Mouse (Mus musculus) embryonic facial prominence, embryonic 14.5 days (tissue): ENCODE measurements at regions not wholly inside any gene's neighbourhood (a gene's known extent, or its start where the extent isn't known, plus 50 kb on each side); places are given as distances from the start of the nearest gene placed in this dataset.

Source experiments
- ATAC-seq: fragments of 200-750 bp; cut with Nextera tagmentation; 2 replicates; pipeline ENCODE4 v1.8.0; 2017; ENCODE audit warnings: low read depth, moderate number of reproducible peaks, moderate TSS enrichment
- DNase-seq: peaks from one replicate; pipeline ENCODE4 v3.0.0-alpha.2; 2015; ENCODE audit warnings: low spot score
- H3K27ac ChIP-seq: fragments of 300-500 bp; sonication (generic); replicated peaks from 2 replicates; pipeline ENCODE4 v1.5.1; 2014; ENCODE audit warnings: low read depth, mild to moderate bottlenecking, low read length, moderate library complexity
- H3K27me3 ChIP-seq: fragments of 300-500 bp; sonication (generic); replicated peaks from 2 replicates; pipeline ENCODE4 v1.6.1; 2014; ENCODE audit warnings: low read length; ENCODE audit not compliant: control insufficient read depth, insufficient read depth
- H3K36me3 ChIP-seq: fragments of 300-500 bp; sonication (generic); 2 replicates; pipeline ENCODE4 v1.6.1; 2014; ENCODE audit warnings: low read length, mixed read lengths; ENCODE audit not compliant: control insufficient read depth, insufficient read depth
- H3K4me1 ChIP-seq: fragments of 300-500 bp; sonication (generic); 2 replicates; pipeline ENCODE4 v1.6.1; 2014; ENCODE audit warnings: antibody characterized with exemption, low read length; ENCODE audit not compliant: control insufficient read depth, insufficient read depth
- H3K4me2 ChIP-seq: fragments of 300-500 bp; sonication (generic); 2 replicates; pipeline ENCODE4 v1.6.1; 2014; ENCODE audit warnings: low read depth, mild to moderate bottlenecking, low read length, moderate library complexity, mixed read lengths
- H3K4me3 ChIP-seq: fragments of 300-500 bp; sonication (generic); 2 replicates; pipeline ENCODE4 v1.5.1; 2014; ENCODE audit warnings: low read depth, mild to moderate bottlenecking, low read length
- H3K9ac ChIP-seq: fragments of 300-500 bp; sonication (generic); 2 replicates; pipeline ENCODE4 v1.6.1; 2014; ENCODE audit warnings: low read depth, mild to moderate bottlenecking, low read length, moderate library complexity, mixed read lengths
- H3K9me3 ChIP-seq: fragments of 300-500 bp; sonication (generic); 2 replicates; pipeline ENCODE4 v1.6.1; 2016; ENCODE audit warnings: low read length; ENCODE audit not compliant: control insufficient read depth
- WGBS: fragments of 180-500 bp; shearing (Covaris S2); extraction: QIAGEN DNeasy Blood & Tissue Kit; methylation state at CpG from one replicate; pipeline ENCODE4 v1.1.7; 2014; 5-methylcytosine and 5-hydroxymethylcytosine counted together

DNA sequence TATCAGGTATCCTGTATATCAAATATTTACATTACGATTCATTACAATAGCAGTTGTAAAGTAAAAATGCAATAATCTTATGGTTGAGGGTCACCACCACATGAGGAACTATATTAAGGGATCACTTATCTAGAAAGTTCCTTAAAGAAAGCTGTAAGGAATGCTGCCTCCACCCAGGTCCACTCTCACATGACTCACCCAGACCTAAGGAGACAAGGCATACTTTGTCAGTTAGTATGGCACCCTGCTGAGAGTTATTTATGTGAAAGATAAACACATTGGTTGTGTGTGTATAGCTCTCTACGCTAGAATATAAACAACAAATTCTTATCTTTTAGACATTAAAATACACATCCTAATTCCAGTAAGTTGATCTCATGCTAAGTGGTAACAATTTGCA lies 619.6 kb upstream of the Cited2 start:
- H3K27me3 ChIP-seq: no peaks in the 10 kb centered on the region
- no peak overlapping the region for H3K4me3 ChIP-seq
- DNase-seq: no peak
- no peaks in the 10 kb centered on the region for H3K9me3 ChIP-seq
- no peak overlapping the region for H3K9ac ChIP-seq
- no peaks in the 10 kb centered on the region for H3K36me3 ChIP-seq
- no peak for ATAC-seq
- WGBS: 78% methylated on average over 2 of the region's 2 CpGs
- H3K4me2 ChIP-seq: no peak overlapping the region
- H3K4me1 ChIP-seq: peaks cover 14% of the 10 kb centered on the region
- no peak overlapping the region for H3K27ac ChIP-seq

DNA sequence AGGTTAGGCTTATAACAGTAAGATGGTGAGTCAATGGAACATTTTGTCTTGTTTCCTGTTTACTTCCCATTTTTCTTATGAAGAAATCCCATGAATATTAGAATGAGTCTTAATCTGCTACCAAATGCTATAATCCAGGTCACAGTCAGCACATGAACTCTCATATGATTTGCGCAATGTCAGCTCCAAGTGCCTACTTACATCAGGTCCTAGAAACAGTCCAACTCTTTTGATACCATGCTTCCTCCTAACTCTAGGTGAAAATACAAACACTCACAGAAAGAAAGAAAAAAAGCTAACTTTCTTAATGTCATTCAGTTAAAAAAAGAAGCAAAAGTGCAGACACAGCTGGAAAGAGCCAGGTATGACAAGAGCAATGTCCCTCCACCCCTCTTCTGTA lies 616.2 kb upstream of the Cited2 start:
- H3K4me2 ChIP-seq: no peak overlapping the region
- H3K4me1 ChIP-seq: peaks cover 4% of the 10 kb centered on the region; the same call in 1 of the 2 replicates
- WGBS: 98% methylated on average over 1 of the region's 1 CpGs
- no peak overlapping the region for H3K4me3 ChIP-seq
- H3K9me3 ChIP-seq: no peaks in the 10 kb centered on the region
- no peak overlapping the region for H3K9ac ChIP-seq
- H3K36me3 ChIP-seq: no peaks in the 10 kb centered on the region
- ATAC-seq: no peak
- no peak overlapping the region for H3K27ac ChIP-seq
- no peak for DNase-seq
- no peaks in the 10 kb centered on the region for H3K27me3 ChIP-seq

DNA sequence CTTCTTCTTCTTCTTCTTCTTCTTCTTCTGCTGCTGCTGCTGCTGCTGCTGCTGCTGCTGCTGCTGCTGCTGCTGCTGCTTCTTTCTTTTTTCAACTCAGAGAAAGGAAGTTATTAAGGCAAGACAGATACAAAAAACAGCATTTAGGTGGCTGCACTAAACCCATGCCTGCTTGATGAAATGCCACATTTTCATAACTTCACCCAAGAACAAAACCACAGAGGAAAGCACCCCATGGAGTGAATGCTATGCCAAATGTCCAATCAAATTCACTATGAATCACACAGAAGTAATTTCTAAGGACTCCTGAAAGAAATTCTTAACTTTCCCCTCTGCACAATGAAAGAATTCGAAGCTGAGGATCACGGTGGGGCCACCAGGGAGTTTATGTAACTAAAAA lies 611.9 kb upstream of the Cited2 start:
- Histone ChIP-seq H3K4me2 (no peak overlapping the region), H3K9ac (no peak overlapping the region), H3K36me3 (no peaks in the 10 kb centered on the region), H3K4me1 (no peaks in the 10 kb centered on the region), H3K4me3 (no peak overlapping the region), H3K27me3 (no peaks in the 10 kb centered on the region), H3K27ac (no peak overlapping the region), H3K9me3 (no peaks in the 10 kb centered on the region)
- ATAC-seq (no peak), DNase-seq (no peak)
- WGBS: 64% methylated on average over 2 of the region's 2 CpGs

DNA sequence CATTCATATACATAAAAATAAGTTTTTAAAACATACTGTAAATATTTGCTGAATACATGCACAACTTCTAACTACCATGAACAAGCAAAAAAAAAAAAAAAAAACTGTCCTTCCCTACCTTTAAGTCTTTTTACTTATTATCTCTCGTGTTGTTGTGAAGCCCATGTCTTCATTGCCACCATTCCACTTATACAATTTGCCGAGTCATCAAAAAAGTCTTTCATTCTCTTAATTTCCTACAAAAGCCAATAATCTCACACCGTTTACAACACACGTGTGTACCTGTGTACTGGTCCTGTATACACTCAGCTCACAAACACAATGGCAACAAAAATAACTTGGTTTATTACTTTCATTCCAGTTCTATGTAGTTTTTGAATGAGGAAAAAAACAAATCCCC lies 608.2 kb upstream of the Cited2 start:
- H3K4me3 ChIP-seq: no peak overlapping the region
- H3K27me3 ChIP-seq: no peaks in the 10 kb centered on the region
- no peak overlapping the region for H3K9ac ChIP-seq
- no peak overlapping the region for H3K27ac ChIP-seq
- ATAC-seq (no peak), DNase-seq (no peak)
- no peaks in the 10 kb centered on the region for H3K4me1 ChIP-seq
- no peak overlapping the region for H3K4me2 ChIP-seq
- WGBS: 96% methylated on average over 4 of the region's 4 CpGs
- H3K36me3 ChIP-seq: no peaks in the 10 kb centered on the region
- H3K9me3 ChIP-seq: 0 out of 2 replicates have a peak, but pooled peaks cover 7% of the 10 kb centered on the region

DNA sequence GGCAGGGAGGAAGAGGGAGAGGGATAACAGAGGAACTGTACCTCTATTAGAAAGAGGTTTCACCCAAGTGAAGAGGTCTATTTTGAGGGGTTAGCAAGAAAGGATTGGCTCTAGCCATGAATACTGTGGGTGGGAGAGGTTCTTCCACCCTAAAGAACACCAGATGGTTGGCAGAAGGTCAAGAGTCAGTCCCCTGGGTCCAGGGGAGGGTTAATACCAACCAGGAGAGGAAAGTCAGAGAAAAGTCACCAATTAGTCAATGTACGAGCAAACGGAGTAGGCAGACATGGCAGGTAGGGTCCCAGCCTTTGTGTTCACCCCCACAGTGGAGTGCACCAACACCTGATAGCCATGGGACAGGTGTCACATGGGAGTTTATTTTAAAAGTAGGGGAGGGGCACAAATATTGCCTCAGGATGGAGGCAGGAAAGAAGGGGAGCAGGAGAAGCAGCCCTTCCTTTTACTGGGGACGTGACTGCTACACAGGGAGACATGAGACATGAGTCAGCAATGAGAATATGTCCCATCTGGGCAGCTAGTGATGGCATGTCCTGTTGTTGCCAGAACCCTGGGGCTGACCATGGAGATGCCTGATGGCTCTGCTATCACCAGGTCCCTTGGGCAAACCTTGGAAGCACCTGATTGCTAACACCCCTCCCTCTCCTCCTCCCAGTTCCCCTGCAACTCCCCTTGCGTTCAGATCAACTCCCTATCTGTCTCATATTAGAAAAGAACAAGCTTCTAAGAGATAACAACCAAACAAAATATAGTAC lies 593.4 kb upstream of the Cited2 start:
- no peak for DNase-seq
- Histone ChIP-seq H3K4me2 (no peak overlapping the region), H3K4me3 (no peak overlapping the region), H3K9me3 (peaks cover 5% of the 10 kb centered on the region), H3K36me3 (no peaks in the 10 kb centered on the region), H3K27ac (no peak overlapping the region), H3K4me1 (no peaks in the 10 kb centered on the region), H3K9ac (no peak overlapping the region), H3K27me3 (no peaks in the 10 kb centered on the region)
- ATAC-seq: no peak
- WGBS: 74% methylated on average over 4 of the region's 4 CpGs

DNA sequence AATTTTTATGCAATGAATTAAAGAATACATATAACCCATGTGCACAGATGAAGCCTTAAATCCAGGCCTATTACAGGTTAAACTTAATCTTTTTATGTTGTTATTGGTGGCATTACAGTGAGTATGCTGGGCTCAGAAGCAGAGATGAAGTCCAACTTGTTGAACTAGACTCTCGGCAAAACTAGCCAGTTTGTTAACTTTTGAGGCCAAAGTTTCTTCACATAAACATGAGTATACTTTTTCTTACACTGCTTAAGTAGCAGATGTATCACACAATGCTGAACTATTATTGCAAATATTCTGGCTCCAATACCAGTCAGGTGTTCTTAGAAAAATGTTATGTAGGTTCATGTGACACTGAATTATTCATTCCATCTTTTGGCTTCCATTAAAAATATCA lies 592.4 kb upstream of the Cited2 start:
- WGBS: 83% methylated on average over 1 of the region's 1 CpGs
- Histone ChIP-seq H3K36me3 (no peaks in the 10 kb centered on the region), H3K27me3 (no peaks in the 10 kb centered on the region)

DNA sequence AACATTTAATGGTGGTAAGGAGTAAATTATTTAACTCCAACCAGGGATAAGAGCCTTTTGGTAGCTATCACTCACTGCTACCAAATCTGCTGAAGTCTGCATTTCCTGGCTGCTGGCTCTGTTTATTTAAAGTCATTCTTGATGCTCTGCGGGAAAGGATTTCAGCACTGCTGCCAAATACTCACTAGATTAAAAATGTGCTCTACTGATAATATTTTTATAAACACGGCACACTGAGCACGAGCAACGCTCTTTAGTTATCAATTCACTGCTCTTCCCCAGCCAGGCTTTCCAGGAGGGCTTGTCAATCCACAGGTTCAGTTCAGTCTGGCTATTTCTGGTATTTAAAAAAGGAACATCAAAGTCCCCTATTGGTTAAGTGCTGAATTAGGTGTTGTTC lies 591.3 kb upstream of the Cited2 start:
- Histone ChIP-seq H3K4me3 (no peak overlapping the region), H3K27me3 (no peaks in the 10 kb centered on the region), H3K4me1 (no peaks in the 10 kb centered on the region), H3K9me3 (no peaks in the 10 kb centered on the region), H3K4me2 (no peak overlapping the region), H3K36me3 (no peaks in the 10 kb centered on the region), H3K27ac (no peak overlapping the region), H3K9ac (no peak overlapping the region)
- ATAC-seq: no peak
- 27% methylated on average over 4 of the region's 4 CpGs for WGBS
- peak; percentile 76 for DNase-seq

More for the DNA sequence above, 592.4 kb upstream of the Cited2 start:
- Histone ChIP-seq H3K4me2 (no peak overlapping the region), H3K27ac (no peak overlapping the region), H3K9ac (no peak overlapping the region), H3K4me1 (no peaks in the 10 kb centered on the region), H3K9me3 (no peaks in the 10 kb centered on the region), H3K4me3 (no peak overlapping the region)
- DNase-seq (no peak), ATAC-seq (no peak)

DNA sequence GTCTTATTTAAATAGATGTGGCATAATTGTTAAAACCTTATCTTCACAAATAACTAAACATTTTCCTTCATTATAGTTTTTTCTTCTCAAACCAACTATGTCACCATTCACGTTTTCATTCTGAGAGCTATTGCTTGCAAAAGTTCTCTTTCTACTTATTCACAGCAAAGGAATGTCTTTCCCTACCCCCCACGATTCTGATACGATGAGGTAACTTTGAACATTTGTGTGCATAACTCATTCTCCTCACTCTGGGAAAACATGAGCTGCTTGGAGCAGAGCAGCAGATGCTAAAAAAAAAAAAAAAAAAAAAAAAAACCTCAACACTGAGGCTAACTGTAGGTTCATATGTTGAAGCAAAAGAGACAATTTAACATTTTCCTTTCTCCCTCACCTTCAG lies 547.6 kb upstream of the Cited2 start:
- no peak overlapping the region for H3K4me3 ChIP-seq
- peak; percentile 80 for DNase-seq
- no peak overlapping the region for H3K9ac ChIP-seq
- H3K36me3 ChIP-seq: no peaks in the 10 kb centered on the region
- H3K4me1 ChIP-seq: no peaks in the 10 kb centered on the region
- no peak overlapping the region for H3K4me2 ChIP-seq
- H3K27me3 ChIP-seq: no peaks in the 10 kb centered on the region
- ATAC-seq: no peak
- H3K9me3 ChIP-seq: no peaks in the 10 kb centered on the region
- WGBS: 24% methylated on average over 3 of the region's 3 CpGs
- H3K27ac ChIP-seq: no peak overlapping the region

DNA sequence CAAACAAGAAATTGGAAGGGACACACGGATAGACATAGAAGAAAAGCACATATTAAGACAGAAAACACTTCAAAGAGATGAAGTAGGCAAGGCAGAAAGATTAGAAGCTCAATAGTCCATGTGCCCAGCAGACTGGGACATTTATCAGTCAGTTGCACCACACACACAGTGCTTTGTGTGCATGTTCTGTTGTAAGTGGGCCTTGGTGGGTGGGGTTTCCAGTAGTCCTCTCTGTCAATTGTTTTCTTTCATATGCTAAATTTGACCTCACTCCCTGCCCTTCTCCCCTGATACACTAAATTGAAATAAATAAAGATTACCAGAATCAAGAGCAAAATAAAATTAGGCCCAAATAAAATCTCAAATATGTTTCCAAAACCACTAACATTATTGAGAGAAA lies 546.0 kb upstream of the Cited2 start:
- ATAC-seq: no peak

More for the DNA sequence above, 546.0 kb upstream of the Cited2 start:
- Histone ChIP-seq H3K9ac (no peak overlapping the region), H3K9me3 (no peaks in the 10 kb centered on the region), H3K4me3 (no peak overlapping the region), H3K4me2 (no peak overlapping the region), H3K4me1 (no peaks in the 10 kb centered on the region), H3K27me3 (no peaks in the 10 kb centered on the region), H3K27ac (no peak overlapping the region), H3K36me3 (no peaks in the 10 kb centered on the region)
- no peak for DNase-seq
- WGBS: 83% methylated on average over 1 of the region's 1 CpGs
